Mouse (Mus musculus): ENCODE measurements at regions not wholly inside any gene's neighbourhood (a gene's known extent, or its start where the extent isn't known, plus 50 kb on each side); places are given as distances from the start of the nearest gene placed in this dataset.
A peak's percentile ranks its signal among the peaks of the same experiment; 100 is the strongest.

GRCm38 (mm10) chr4:142302724-142303120, 63.5 kb upstream of the Kazn start:
- DNase-seq (ENCODE audit: low spot score) = no peak

DNA sequence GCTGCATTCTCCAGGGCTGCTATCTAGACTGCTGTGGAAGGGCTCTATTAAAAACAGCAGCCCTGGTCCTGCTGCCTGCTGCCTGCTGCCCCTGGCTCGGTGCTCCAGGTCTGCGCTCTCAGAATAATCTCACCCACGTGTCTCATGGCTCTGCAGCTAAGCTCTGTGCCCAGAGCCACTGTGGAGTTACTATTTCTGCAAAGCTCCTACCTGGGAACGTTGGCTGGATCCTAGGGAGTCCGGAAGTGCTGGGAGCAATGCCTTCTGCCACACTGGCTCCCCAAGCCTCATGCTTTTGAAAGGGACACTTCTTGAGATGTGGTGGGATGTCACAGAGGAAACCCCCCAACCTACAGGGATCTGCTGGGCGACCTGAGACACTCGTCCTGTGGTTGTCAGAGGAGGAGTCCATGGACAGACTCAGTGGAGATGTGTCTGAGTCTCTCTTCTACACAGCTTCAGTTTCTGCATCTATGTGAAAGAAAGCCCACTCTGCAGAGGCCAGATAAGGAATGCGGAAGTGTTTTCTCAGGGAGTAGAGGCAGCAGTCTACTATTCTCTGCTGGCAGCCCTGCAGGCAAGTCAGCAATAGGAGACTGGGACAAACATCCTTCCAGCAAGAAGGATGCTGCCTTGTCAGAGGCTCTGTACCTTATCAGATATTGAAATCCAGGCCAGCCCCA, 63.0 kb upstream of the Kazn start:
- DNase-seq (ENCODE audit: low spot score) = peak; percentile 28

- DNase-seq (ENCODE audit: low spot score) = no peak
Measured at GRCm38 (mm10) chr4:142298770-142299337, 59.7 kb upstream of the Kazn start.

GRCm38 (mm10) chr4:142292760-142293159, 53.6 kb upstream of the Kazn start:
- DNase-seq (ENCODE audit: low spot score) = no peak

DNA sequence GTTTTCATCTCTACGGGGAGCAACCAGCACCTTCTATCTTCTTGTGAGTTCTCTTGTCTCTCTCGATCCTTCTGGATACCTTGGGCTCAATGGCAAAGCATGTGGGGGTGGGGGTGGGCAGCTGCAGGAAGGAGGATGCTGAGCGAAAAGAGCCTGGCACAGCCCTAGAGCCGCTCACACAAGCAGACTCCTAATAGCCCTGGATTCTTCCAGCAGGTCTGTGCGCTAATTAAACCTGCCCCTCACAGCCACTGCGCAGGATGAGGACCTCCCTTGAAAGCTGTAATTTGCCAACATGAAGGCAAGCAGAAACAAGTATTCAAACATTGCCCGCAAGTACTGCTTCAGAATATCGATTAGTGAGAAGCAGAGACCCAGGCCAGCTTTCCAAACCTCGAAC, 53.1 kb upstream of the Kazn start:
- DNase-seq (ENCODE audit: low spot score) = no peak

- no peak for DNase-seq (ENCODE audit: low spot score)
Measured at GRCm38 (mm10) chr4:142291366-142291765, 52.2 kb upstream of the Kazn start.
